Mouse (Mus musculus) embryonic facial prominence, embryonic 14.5 days (tissue): Measurements from ENCODE around the gene Usp34. TPM values are rescaled to one million over a fixed set of nuclear protein-coding genes. Genes with fewer than 3 reads are reported as not detected.

Experiments used
- ATAC-seq: fragments of 200-750 bp; cut with Nextera tagmentation; 2 replicates; pipeline ENCODE4 v1.8.0; 2017; ENCODE audit warnings: low read depth, moderate number of reproducible peaks, moderate TSS enrichment
- DNase-seq: peaks from one replicate; pipeline ENCODE4 v3.0.0-alpha.2; 2015; ENCODE audit warnings: low spot score
- H3K27ac ChIP-seq: fragments of 300-500 bp; sonication (generic); replicated peaks from 2 replicates; pipeline ENCODE4 v1.5.1; 2014; ENCODE audit warnings: low read depth, mild to moderate bottlenecking, low read length, moderate library complexity
- H3K27me3 ChIP-seq: fragments of 300-500 bp; sonication (generic); replicated peaks from 2 replicates; pipeline ENCODE4 v1.6.1; 2014; ENCODE audit warnings: low read length; ENCODE audit not compliant: control insufficient read depth, insufficient read depth
- H3K36me3 ChIP-seq: fragments of 300-500 bp; sonication (generic); 2 replicates; pipeline ENCODE4 v1.6.1; 2014; ENCODE audit warnings: low read length, mixed read lengths; ENCODE audit not compliant: control insufficient read depth, insufficient read depth
- H3K4me1 ChIP-seq: fragments of 300-500 bp; sonication (generic); 2 replicates; pipeline ENCODE4 v1.6.1; 2014; ENCODE audit warnings: antibody characterized with exemption, low read length; ENCODE audit not compliant: control insufficient read depth, insufficient read depth
- H3K4me2 ChIP-seq: fragments of 300-500 bp; sonication (generic); 2 replicates; pipeline ENCODE4 v1.6.1; 2014; ENCODE audit warnings: low read depth, mild to moderate bottlenecking, low read length, moderate library complexity, mixed read lengths
- H3K4me3 ChIP-seq: fragments of 300-500 bp; sonication (generic); 2 replicates; pipeline ENCODE4 v1.5.1; 2014; ENCODE audit warnings: low read depth, mild to moderate bottlenecking, low read length
- H3K9ac ChIP-seq: fragments of 300-500 bp; sonication (generic); 2 replicates; pipeline ENCODE4 v1.6.1; 2014; ENCODE audit warnings: low read depth, mild to moderate bottlenecking, low read length, moderate library complexity, mixed read lengths
- H3K9me3 ChIP-seq: fragments of 300-500 bp; sonication (generic); 2 replicates; pipeline ENCODE4 v1.6.1; 2016; ENCODE audit warnings: low read length; ENCODE audit not compliant: control insufficient read depth
- WGBS: fragments of 180-500 bp; shearing (Covaris S2); extraction: QIAGEN DNeasy Blood & Tissue Kit; methylation state at CpG from one replicate; pipeline ENCODE4 v1.1.7; 2014; 5-methylcytosine and 5-hydroxymethylcytosine counted together
- polyA plus RNA-seq: library from polyadenylated mRNA; unstranded; fragments of >200 nt; fragmentation: Nextera tagmentation; extraction: Ambion mirVana; gene quantifications from 2 replicates; pipeline ENCODE4 v1.2.1, GENCODE M21; 2014

The Usp34 gene
- polyA plus RNA-seq, 1 experiment from 2014 or later = 40.6 TPM

DNA sequence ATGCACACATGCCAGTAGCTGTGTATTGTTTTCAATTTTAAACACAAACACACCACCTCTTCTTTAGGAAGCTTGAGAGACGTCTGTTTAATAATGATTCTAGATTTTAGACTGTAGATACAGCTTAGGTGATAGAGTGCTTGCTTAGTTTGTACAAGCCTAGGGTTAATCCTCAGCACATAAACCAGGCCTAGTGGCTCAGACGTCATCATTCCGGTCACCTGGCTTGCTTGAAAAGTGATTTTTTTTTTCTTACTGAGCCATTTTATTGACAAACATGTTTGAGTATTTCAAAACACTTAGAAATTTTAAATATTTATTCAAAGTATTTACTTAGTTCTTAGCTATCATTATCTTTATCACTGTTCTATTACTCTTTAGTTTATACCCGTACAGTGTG, 65.3 kb downstream of the Usp34 start:
- Histone ChIP-seq H3K27ac (no peak overlapping the region), H3K4me2 (no peak overlapping the region), H3K4me1 (no peaks in the 10 kb centered on the region), H3K36me3 (peaks cover 61% of the 10 kb centered on the region), H3K4me3 (no peak overlapping the region), H3K9me3 (no peaks in the 10 kb centered on the region), H3K9ac (no peak overlapping the region), H3K27me3 (no peaks in the 10 kb centered on the region)
- DNase-seq (no peak), ATAC-seq (no peak)
- WGBS = 86% methylated on average over 4 of the region's 4 CpGs

GRCm38 (mm10) chr11:23372490-23372889, 65.8 kb downstream of the Usp34 start:
- no peak for DNase-seq
- H3K4me1 ChIP-seq = no peaks in the 10 kb centered on the region
- no peak overlapping the region for H3K4me3 ChIP-seq
- H3K4me2 ChIP-seq = no peak overlapping the region
- no peak overlapping the region for H3K9ac ChIP-seq
- H3K27ac ChIP-seq = no peak overlapping the region
- no peaks in the 10 kb centered on the region for H3K27me3 ChIP-seq
- ATAC-seq = no peak
- H3K9me3 ChIP-seq = no peaks in the 10 kb centered on the region
- peaks cover 61% of the 10 kb centered on the region for H3K36me3 ChIP-seq

DNA sequence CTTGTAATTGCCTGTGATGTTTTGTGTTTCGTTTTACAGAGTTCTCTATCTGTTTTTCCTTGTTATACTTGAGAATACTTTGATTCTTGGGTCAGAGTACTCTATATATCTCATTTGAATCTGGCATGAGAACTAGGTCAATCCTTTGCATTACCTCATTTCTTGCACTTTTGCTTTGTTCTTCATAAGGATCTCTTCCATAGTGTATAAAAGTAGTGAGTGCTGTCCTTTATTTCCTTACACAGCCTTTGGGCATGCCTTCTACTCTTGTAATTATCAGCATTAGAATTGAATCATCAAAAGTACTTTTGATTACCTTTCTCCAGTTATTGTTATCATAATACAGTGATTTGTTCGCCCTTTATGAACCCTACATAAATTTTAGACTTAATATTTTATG, 73.4 kb downstream of the Usp34 start:
- no peak overlapping the region for H3K9ac ChIP-seq
- ATAC-seq (no peak), DNase-seq (no peak)
- no peaks in the 10 kb centered on the region for H3K4me1 ChIP-seq
- 88% methylated on average over 2 of the region's 2 CpGs for WGBS
- H3K9me3 ChIP-seq = no peaks in the 10 kb centered on the region
- no peak overlapping the region for H3K4me3 ChIP-seq
- no peak overlapping the region for H3K4me2 ChIP-seq
- peaks cover 60% of the 10 kb centered on the region for H3K36me3 ChIP-seq
- no peak overlapping the region for H3K27ac ChIP-seq
- no peaks in the 10 kb centered on the region for H3K27me3 ChIP-seq

DNA sequence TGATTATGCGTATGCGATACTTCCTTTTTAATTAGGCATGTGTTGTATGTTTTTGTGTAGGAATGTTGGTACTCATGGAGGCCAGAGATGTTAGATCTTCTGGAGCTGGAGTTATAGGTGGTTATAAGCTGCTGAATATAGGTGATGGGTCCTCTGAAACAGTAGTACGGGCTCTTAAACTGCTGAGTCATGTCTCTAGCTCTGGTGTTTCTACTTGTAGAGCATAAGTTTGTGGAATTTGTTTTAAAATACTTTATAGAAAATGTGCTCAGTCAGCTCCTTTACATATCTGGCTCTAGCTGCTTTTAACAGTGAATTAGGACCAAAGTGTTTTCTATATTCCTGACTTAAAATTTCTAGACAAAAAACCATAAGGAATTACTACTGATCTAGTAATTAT, 73.9 kb downstream of the Usp34 start:
- no peaks in the 10 kb centered on the region for H3K9me3 ChIP-seq
- no peak overlapping the region for H3K4me3 ChIP-seq
- H3K36me3 ChIP-seq = peaks cover 58% of the 10 kb centered on the region
- no peaks in the 10 kb centered on the region for H3K27me3 ChIP-seq
- DNase-seq (no peak), ATAC-seq (no peak)
- H3K4me2 ChIP-seq = no peak overlapping the region
- H3K27ac ChIP-seq = no peak overlapping the region
- H3K4me1 ChIP-seq = no peaks in the 10 kb centered on the region
- 90% methylated on average over 3 of the region's 3 CpGs for WGBS
- no peak overlapping the region for H3K9ac ChIP-seq

DNA sequence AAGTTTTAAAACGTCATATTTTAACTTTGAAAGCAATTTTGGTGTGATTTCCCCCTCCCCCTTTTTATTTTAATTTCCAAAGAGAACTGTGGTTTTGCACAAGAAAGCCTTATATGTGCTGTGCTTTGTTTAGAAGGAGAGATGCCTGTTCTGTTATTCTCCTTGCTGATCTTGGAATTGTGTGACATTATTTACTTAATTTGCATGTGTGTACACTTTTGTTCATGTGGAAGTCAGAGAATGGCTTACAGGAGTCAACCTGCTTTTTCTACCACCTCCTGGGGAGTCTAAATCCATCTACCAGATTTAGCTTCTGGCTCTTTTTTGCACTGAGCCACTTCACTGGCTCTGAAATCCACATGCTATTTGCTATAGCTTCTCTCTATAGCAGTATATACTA, 76.1 kb downstream of the Usp34 start:
- H3K36me3 ChIP-seq = peaks cover 53% of the 10 kb centered on the region
- H3K9me3 ChIP-seq = no peaks in the 10 kb centered on the region
- H3K4me1 ChIP-seq = no peaks in the 10 kb centered on the region
- H3K4me3 ChIP-seq = no peak overlapping the region
- H3K9ac ChIP-seq = no peak overlapping the region
- no peak overlapping the region for H3K27ac ChIP-seq
- ATAC-seq (no peak), DNase-seq (no peak)
- no peak overlapping the region for H3K4me2 ChIP-seq
- WGBS = 90% methylated on average over 1 of the region's 1 CpGs
- H3K27me3 ChIP-seq = no peaks in the 10 kb centered on the region

GRCm38 (mm10) chr11:23389649-23390048, 83.0 kb downstream of the Usp34 start:
- Histone ChIP-seq H3K4me2 (no peak overlapping the region), H3K27me3 (no peaks in the 10 kb centered on the region), H3K9me3 (no peaks in the 10 kb centered on the region), H3K4me3 (no peak overlapping the region), H3K36me3 (peaks cover 62% of the 10 kb centered on the region), H3K27ac (no peak overlapping the region), H3K9ac (no peak overlapping the region), H3K4me1 (no peaks in the 10 kb centered on the region)
- DNase-seq = no peak
- 90% methylated on average over 1 of the region's 1 CpGs for WGBS
- ATAC-seq = no peak

- DNase-seq (no peak), ATAC-seq (no peak)
- no peaks in the 10 kb centered on the region for H3K27me3 ChIP-seq
- no peak overlapping the region for H3K4me2 ChIP-seq
- H3K9me3 ChIP-seq = no peaks in the 10 kb centered on the region
- H3K4me1 ChIP-seq = no peaks in the 10 kb centered on the region
- no peak overlapping the region for H3K9ac ChIP-seq
- no peak overlapping the region for H3K27ac ChIP-seq
- H3K4me3 ChIP-seq = no peak overlapping the region
- H3K36me3 ChIP-seq = peaks cover 73% of the 10 kb centered on the region
These were observed 85.9 kb downstream of the Usp34 start for GRCm38 (mm10) chr11:23392567-23392966.

DNA sequence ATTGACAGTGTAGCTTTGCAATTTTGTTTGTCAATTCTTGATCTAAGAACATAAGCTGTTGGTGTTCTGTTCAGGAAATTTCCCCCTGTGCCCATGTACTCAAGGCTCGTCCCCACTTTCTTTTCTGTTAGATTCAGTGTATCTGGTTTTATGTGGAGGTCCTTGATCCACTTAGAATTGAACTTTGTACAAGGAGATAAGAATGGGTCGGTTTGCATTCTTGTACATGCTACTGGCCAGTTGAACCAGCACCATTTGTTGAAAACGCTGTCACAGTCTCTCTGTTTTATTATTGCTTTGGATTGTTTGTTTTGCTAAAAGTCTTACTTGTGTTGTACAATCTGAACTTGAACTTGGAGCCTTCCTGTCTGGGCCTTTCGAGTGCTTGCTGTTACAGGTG, 89.9 kb downstream of the Usp34 start:
- no peak overlapping the region for H3K27ac ChIP-seq
- DNase-seq = no peak
- WGBS = 93% methylated on average over 4 of the region's 4 CpGs
- no peak overlapping the region for H3K4me3 ChIP-seq
- no peak overlapping the region for H3K9ac ChIP-seq
- no peak overlapping the region for H3K4me2 ChIP-seq
- no peaks in the 10 kb centered on the region for H3K4me1 ChIP-seq
- H3K36me3 ChIP-seq = peaks cover 81% of the 10 kb centered on the region
- no peak for ATAC-seq
- no peaks in the 10 kb centered on the region for H3K27me3 ChIP-seq
- no peaks in the 10 kb centered on the region for H3K9me3 ChIP-seq

DNA sequence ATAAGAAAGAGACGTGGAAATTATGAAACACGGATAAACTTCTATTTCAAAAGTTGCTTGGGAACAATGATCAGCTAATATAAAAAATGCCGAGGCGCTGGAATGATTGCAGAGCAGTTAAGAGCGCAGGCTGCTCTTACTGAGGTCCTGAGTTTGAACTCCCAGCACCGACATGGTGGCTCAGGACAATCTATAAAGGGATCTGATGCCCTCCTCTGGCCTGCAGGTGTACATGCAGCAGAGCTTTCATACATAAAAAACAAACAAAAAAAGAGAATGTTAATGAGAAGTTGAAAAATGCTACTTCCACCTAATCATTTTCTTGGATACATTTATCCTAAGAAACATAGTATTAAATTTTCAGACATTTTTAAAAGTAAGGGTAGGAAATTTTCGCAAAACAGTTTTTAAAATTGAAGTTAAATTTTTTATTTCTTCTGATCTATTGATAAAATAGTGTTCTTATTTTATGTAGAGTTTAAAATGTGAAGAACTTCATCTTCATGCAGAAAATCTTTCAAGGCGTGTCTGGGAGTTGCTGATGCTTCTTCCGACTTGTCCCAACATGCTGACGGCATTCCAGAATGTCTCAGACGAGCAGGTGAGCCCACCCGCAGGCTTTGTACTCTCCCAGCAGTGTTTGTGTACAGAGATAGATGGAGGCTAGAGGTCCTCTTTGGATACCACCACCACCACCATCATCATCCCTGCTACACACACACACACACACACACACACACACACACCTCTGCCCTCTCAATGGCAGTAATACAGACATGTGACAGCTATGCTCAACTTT, 94.5 kb downstream of the Usp34 start:
- WGBS = 81% methylated on average over 12 of the region's 12 CpGs
- DNase-seq = peak; percentile 35
- H3K36me3 ChIP-seq = peaks cover 79% of the 10 kb centered on the region

More for the DNA sequence above, 94.5 kb downstream of the Usp34 start:
- Histone ChIP-seq H3K9ac (no peak overlapping the region), H3K9me3 (no peaks in the 10 kb centered on the region), H3K4me1 (no peaks in the 10 kb centered on the region), H3K4me3 (no peak overlapping the region), H3K27me3 (no peaks in the 10 kb centered on the region), H3K27ac (no peak overlapping the region), H3K4me2 (no peak overlapping the region)
- no peak for ATAC-seq
